ENCODE assay signal across 15 mouse cellular contexts in the genomic region with DNA sequence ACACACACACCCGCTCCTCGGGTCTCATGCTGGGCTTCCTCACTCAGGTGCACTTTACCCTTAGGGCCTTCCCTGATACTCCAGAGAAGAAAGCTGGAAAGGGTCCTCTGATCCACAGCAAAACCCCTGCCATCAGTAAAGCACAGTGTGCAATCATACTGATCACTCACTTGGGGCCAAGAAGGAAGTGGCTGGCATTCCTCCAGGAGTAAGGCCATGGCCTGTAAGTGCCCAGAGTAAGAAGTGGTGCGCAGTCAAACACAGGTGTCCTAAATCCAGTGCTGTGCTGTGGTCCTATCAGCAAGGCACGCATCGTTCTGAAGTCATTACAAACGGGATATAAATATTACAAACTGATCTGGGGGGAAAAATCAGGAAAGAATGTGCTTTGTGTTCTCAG. TPM values are rescaled to one million over a fixed set of nuclear protein-coding genes. Genes with fewer than 3 reads are reported as not detected.
DNase-seq lines count a peak whose midpoint lies in the region; ATAC-seq and TF ChIP-seq lines count a peak whose summit lies in the region.
"Had no signal": no experiment of that assay in that cellular context is flagged by ENCODE, and none has a peak within 500 bp of the region (broad histone marks: within the 10 kb centered on the region; RNA-seq: fewer than 3 reads in every experiment).

No protein-coding gene starts in this region.

- DNase-seq in gastrocnemius, adult 2 months: peak; percentile 22
- DNase-seq in gastrocnemius, postnatal 10 days: no peak
- peak; percentile 56 for DNase-seq in kidney, postnatal 10 days
- peak; percentile 40 for DNase-seq in lung, postnatal 10 days
- no peak for DNase-seq in spleen, postnatal 14 days (ENCODE audit: low spot score in 2 of 2)
- DNase-seq: B cell, adult 2 months; cerebellum, adult 9-10 months; heart, postnatal 14 days; thymus, postnatal 14 days had no signal

- no peak for TF ChIP-seq CTCF in gastrocnemius, adult 2 months (IDR thresholded peaks at IDR 0.05)

- H3K27me3 ChIP-seq in kidney, embryonic 16.5 days (ENCODE audit: insufficient read depth, low read length): no peaks in the 10 kb centered on the region
- H3K27me3 ChIP-seq in kidney, embryonic 15.5 days: no peaks in the 10 kb centered on the region
- H3K27me3 ChIP-seq: limb, embryonic 15.5 days; midbrain, embryonic 13.5 days had no signal

- no peaks in the 10 kb centered on the region for H3K9me3 ChIP-seq in kidney, embryonic 16.5 days (ENCODE audit: low read length)
- no peaks in the 10 kb centered on the region for H3K9me3 ChIP-seq in kidney, embryonic 15.5 days (replicated peaks)
- H3K9me3 ChIP-seq: limb, embryonic 15.5 days; midbrain, embryonic 13.5 days had no signal

- no peak overlapping the region for H3K4me3 ChIP-seq in gastrocnemius, adult 2 months
- H3K4me3 ChIP-seq in kidney, embryonic 16.5 days (ENCODE audit: low read length): no peak overlapping the region
- no peak overlapping the region for H3K4me3 ChIP-seq in kidney, embryonic 15.5 days (replicated peaks)
- H3K4me3 ChIP-seq: limb, embryonic 15.5 days; midbrain, embryonic 13.5 days; myocyte had no signal

- H3K27ac ChIP-seq in gastrocnemius, adult 2 months: no peak overlapping the region
- no peak overlapping the region for H3K27ac ChIP-seq in kidney, embryonic 16.5 days (ENCODE audit: low read length)
- no peak overlapping the region for H3K27ac ChIP-seq in kidney, embryonic 15.5 days
- H3K27ac ChIP-seq: limb, embryonic 15.5 days; midbrain, embryonic 13.5 days had no signal

- intact Hi-C loops in gastrocnemius, adult 2 months (cut with DNase I): no loop called here

- peaks cover 9% of the 10 kb centered on the region for H3K36me3 ChIP-seq in kidney, embryonic 16.5 days (ENCODE audit: insufficient read depth, low read length)
- peaks cover 20% of the 10 kb centered on the region for H3K36me3 ChIP-seq in kidney, embryonic 15.5 days

- H3K9ac ChIP-seq in kidney, embryonic 16.5 days (replicated peaks; ENCODE audit: low read length): no peak overlapping the region
- no peak overlapping the region for H3K9ac ChIP-seq in kidney, embryonic 15.5 days
- H3K9ac ChIP-seq: limb, embryonic 15.5 days; midbrain, embryonic 13.5 days had no signal

- peaks cover 35% of the 10 kb centered on the region for H3K4me1 ChIP-seq in kidney, embryonic 16.5 days (ENCODE audit: insufficient read depth, low read length)
- peaks cover 40% of the 10 kb centered on the region for H3K4me1 ChIP-seq in kidney, embryonic 15.5 days

- peak; percentile 31; the same call in 1 of the 2 replicates for ATAC-seq in kidney, embryonic 16.5 days (ENCODE audit: low FRiP score, low TSS enrichment)
- ATAC-seq in kidney, embryonic 15.5 days (replicated peaks; ENCODE audit: low FRiP score): no peak
- ATAC-seq: forebrain, embryonic 16.5 days; midbrain, embryonic 13.5 days had no signal

- H3K4me2 ChIP-seq in kidney, embryonic 16.5 days (replicated peaks; ENCODE audit: low read depth, low read length): no peak overlapping the region
- H3K4me2 ChIP-seq in kidney, embryonic 15.5 days: no peak overlapping the region
- H3K4me2 ChIP-seq: limb, embryonic 15.5 days; midbrain, embryonic 13.5 days had no signal

- 65% methylated on average over 6 of the region's 6 CpGs for WGBS in kidney, embryonic 16.5 days
- 78% methylated on average over 6 of the region's 6 CpGs for WGBS in kidney, embryonic 15.5 days

RNA-seq across cellular contexts. Expression of a gene that starts 16.1 kb away (rescaled TPM):
- 10 to 100 TPM; 45.4 to 51.9 TPM for total RNA-seq in gastrocnemius, adult 2 months (2021)
- total RNA-seq in gastrocnemius, postnatal 10 days (2021): 10 to 100 TPM; 42.8 to 50.4 TPM
- polyA plus RNA-seq in kidney, embryonic 16.5 days (2015; fragmentation: Nextera tagmentation; extraction: Ambion mirVana): 124 and 131 TPM in 2 replicates
- polyA plus RNA-seq in kidney, embryonic 15.5 days (2015; fragmentation: Nextera tagmentation; extraction: Ambion mirVana): 130 TPM in 2 replicates

RNA-seq across cellular contexts. Expression of a gene that starts 17.0 kb away (rescaled TPM):
- 1 to 10 TPM; 5.2 to 7.8 TPM for total RNA-seq in gastrocnemius, adult 2 months (2021)
- total RNA-seq in gastrocnemius, postnatal 10 days (2021): 10 to 100 TPM; 11.6 to 14.3 TPM
- polyA plus RNA-seq in kidney, embryonic 16.5 days (2015; fragmentation: Nextera tagmentation; extraction: Ambion mirVana): 5.0 and 5.1 TPM in 2 replicates
- 5.1 and 5.5 TPM in 2 replicates for polyA plus RNA-seq in kidney, embryonic 15.5 days (2015; fragmentation: Nextera tagmentation; extraction: Ambion mirVana)

Comparison
In these comparisons a context has a peak if more than half of its experiments do, and no peak if none do; other contexts are left out.
1. DNase-seq: peak in gastrocnemius, adult 2 months (single experiment), kidney, postnatal 10 days (single experiment) and lung, postnatal 10 days (single experiment); none in gastrocnemius, postnatal 10 days (single experiment) and spleen, postnatal 14 days (0 of 2).